Mouse (Mus musculus) embryo, embryonic 9.5 days (tissue): ENCODE results near the gene Rpl29.

Experiments used
- DNase-seq: peaks from one replicate; pipeline ENCODE4 v3.0.0-alpha.2; 2017; ENCODE audit errors: extremely low spot score

Rpl29 gene

GRCm38 (mm10) chr9:106454888-106455681 lies 25.8 kb downstream of the Rpl29 start:
- DNase-seq, result peak; percentile 78

DNA sequence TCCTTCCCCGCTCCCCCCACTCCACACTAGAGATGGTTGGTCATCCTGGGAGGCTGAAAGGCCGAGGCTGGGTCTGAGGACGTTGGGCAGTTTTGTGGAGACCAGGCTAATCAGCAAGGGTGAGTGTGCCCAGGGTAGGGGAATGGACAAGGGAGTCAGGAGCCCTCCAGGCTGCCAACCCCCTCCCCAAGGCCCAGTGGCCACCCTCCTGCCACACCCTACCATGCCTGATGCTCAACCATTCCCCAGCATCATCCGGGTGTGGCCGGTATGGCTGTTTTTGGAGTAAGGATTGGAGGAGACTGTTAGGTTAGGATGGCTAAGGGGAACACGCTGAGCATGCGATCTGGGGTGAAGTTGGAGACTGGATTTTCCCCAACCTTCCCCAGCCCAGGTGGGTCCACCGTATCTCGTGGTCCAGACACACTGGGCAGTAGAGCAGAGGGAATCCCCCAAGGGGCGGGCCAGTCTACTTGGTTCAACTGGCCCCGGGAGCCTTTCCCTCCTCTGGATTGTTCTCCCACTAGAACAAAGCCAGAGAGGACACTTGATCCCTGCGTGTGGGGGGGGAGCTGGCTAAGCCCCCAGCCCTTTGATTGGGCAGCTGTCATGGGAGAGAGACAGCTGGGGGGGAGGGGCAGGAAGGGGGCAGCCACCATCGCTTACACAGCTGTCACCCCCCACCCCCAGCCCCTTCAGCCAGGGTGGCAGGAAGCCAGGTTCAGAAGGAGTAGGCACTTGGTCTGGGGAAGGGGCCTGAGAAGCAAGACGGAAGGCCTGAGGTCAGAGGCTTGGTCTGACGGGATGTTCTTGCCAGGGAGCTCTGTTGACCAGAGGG lies 27.3 kb downstream of the Rpl29 start:
- DNase-seq, result peak; percentile 81

- DNase-seq, result no peak
Measured at GRCm38 (mm10) chr9:106457163-106457559, 27.9 kb downstream of the Rpl29 start.

DNA sequence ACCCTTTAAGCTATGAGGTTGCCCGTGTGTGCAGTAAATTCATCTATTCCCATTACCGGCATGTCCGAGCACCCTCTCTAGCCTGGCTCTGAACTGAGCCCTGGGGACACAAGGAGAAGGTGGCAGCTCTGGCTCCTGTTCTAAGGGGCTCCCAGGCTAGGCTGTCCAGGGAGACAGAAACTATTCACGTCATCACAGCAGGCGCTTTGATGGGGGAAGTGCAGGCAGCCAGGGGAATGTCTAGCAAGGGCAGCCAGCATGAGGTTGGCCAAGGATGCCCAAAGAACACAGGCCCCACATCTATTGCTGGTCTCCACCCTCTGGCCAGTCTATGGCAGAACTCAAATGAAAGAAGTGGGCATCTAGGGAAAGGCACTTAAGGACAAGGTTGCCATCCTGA lies 28.7 kb downstream of the Rpl29 start:
- no peak for DNase-seq

DNA sequence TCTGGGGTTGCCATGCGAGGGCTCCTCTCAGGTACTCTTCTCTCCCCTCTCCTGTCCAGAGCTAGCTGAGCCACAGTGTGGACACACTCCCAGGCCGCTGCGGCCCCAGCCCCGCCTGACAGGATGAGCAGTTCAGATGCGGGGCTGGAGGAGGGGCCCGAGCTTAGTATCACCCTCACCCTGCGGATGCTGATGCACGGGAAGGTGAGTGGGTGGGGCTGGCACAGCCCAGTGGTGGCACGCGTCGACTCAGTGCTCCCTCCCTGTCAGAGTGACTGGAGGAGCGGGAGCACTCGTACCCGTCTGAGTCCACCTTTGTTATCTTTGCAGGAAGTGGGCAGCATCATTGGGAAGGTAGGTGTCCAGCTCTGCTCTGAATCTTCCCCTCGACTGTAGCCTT lies 30.7 kb downstream of the Rpl29 start:
- DNase-seq, result no peak

DNA sequence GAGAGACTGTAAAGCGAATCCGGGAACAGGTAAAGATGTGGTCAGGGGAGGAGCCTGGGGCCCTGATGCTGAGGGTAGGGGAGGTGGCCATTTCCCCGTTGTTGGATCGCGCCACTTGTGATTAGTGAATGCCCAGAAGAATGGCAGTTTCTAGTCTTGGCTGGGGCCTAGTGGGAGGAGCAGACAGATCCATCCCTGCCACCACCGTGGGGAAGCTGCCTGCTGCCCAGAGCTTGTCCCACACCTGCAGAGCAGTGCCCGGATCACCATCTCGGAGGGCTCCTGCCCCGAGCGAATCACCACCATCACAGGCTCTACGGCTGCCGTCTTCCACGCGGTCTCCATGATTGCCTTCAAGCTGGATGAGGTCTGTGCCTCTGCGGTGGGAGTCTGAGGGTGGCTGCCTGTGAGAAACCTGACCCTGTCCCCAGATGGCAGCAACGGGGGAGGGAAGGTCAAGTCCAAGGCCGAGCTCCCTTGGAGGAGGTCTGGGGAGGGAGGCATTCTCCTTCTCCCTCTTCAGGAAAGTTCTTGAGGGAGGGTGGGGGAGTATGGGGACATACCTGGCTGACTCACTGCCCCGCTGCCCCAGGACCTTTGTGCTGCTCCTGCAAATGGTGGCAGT lies 31.3 kb downstream of the Rpl29 start:
- DNase-seq, result no peak

DNA sequence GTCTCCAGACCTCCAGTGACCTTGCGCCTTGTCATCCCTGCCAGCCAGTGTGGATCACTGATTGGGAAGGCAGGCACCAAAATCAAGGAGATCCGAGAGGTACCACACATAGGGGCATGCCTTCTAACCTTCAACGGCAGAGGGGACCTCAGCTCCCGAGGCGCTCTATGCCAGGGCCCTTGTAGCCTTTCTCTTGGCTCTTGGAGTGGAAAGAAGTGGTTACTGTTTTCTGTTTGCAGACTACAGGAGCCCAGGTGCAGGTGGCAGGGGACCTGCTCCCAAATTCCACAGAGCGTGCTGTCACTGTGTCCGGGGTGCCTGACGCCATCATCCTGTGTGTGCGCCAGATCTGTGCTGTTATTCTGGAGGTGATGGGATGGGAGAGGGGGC lies 31.8 kb downstream of the Rpl29 start:
- DNase-seq, result no peak

DNA sequence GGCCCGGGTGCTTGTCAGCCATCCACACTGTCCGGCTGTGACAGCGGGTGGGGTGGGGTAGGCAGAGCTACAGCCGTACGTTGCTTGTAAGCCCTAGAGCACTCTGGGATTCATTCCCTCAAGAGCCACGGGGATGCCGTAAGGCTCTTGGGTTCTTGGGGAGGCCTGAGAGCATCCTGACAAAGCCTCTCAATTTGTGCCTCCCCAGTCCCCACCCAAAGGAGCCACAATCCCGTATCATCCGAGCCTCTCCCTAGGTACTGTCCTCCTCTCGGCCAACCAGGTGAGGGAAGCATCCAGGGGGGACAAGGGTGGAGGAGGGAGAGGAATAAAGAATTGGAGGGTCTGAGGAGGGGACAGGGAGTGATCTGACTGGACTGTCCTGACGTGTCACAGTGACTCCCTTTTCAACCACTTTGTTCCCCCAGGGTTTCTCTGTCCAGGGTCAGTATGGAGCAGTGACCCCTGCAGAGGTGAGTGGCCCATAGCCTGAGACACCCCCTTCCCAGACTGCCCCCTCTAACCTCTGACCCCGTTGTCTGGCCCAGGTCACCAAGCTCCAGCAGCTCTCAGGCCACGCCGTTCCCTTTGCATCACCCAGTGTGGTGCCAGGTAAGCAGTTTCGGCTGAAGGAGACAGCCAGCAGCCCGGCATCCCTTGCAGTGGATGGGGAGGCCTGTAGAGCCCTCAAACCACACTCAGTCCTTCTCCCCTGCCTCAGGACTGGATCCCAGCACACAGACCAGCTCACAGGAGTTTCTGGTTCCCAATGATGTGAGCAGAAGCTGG lies 32.6 kb downstream of the Rpl29 start:
- DNase-seq, result no peak

- DNase-seq, result no peak
Measured at GRCm38 (mm10) chr9:106462430-106462800, 33.2 kb downstream of the Rpl29 start.

- DNase-seq, result no peak
Measured at GRCm38 (mm10) chr9:106463122-106464063, 34.1 kb downstream of the Rpl29 start.

DNA sequence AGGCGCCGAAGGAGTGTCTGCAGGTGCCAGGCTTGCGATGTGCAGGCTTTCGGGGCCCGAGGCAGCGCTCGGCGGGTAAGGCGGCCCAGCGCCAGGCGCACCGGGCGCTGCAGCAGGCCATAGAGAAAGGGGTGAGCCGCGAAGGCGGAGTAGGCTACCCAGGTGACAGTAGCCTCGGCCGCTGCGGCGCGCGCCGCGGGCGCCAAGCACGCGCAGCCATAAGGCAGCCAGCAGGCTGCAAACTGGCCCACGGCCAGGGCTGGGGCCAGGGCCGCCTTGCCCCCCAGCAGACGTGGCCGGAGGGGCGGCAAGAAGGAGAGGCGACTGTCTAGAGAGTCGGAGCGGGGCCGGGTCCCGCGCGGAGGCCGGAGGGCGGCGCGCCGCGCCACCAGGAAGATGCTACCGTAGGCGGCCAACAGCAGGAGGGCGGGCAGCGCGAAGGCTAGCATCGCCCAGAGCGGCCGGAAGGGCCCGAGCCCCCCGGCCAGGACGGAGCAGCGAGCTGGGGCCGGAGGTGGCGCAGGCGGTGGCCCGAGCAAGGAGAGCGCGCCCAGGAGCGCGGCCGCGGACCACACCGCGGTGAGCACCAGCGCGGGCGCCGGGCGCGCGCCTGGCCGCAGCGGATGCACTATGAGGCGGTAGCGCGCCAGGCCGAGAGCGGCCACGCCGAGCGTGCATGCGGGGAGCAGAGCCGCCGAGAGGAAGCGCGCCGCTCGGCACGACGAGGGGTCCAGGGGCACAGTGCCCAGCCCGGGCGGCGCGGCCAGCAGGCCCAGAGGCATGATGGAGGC lies 35.7 kb downstream of the Rpl29 start:
- peak; percentile 79 for DNase-seq

GRCm38 (mm10) chr9:106465571-106466200 lies 36.4 kb downstream of the Rpl29 start, which contains the start of gene Gpr62:
Gene Gpr62, minus strand, starts transcription at chr9:106465938.
- DNase-seq, result no peak

DNA sequence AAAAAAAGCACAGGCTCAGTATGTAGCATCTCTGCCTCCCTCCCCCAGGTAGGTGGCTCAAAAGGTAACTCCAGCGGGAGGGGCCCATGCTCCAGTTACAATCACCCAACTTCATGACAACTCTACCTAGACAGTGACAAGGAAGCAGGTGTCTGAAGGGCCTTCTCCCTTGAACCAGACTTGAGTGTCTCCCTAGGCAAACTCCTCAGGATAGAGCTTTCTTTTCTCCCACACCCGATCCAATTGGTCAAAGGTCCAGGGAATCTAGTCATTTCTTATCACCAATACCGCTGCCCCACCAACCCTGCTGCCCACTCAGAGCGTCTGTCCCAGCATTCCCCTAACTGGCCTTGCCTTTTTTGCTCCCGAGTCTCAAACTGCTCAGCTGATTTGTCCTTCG lies 37.5 kb downstream of the Rpl29 start:
- DNase-seq, result no peak

DNA sequence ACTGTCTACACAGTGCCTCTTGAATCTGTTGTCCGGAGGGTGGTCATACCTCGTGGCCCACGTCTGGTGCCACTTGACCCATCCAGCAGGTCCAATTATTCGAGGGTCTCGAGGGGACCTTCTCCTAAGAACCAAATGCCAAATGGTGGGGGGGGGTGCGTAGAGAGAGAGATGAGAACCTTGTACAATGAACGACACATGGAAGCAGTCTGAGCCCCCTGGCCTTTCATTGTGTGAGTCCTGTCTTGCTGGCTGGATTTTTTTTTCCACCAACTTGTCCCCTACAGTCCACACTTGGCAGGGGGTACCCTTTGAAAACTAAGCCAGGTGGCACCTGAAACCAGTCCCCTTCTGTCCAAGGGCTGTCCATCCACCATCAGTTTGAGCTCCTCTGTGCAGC lies 38.5 kb downstream of the Rpl29 start:
- DNase-seq, result no peak

GRCm38 (mm10) chr9:106469317-106469716 lies 40.1 kb downstream of the Rpl29 start:
- DNase-seq, result no peak

GRCm38 (mm10) chr9:106469776-106470175 lies 40.5 kb downstream of the Rpl29 start:
- DNase-seq, result no peak

DNA sequence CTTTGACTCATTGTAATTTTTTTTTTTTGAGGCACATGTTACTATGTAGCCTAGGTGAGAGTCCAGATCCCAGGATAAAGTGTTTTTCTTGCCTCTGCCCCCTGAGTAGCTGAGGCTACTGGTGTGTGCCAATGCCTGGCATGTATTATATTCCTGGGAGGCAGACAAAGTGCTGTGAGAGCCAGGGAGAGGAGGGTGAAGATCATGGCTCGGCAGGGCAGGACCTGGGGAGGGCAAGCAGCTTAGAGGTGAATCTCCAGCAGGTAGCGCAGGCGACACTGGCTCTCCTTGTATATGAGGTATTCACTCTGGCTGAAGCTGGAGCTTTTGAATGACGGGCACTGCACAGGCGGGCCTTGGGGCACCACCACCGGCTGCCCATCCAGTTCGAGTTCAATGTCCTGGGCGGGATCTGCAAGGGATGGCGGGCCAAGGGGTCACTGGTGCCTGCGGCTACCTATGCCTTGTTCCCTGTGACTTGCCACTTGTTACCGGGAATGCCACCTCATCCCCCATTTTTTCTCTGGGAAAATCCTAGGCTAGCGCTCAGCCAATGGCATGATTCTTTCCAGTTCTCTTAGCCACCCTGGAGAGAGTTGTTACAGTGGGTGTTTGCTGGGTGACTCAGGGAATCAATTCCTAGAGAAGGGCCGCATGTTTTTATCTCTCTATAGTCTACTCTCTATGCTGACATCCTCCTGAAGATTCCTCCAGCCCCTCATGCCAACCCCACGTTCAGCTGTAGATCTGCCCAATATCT lies 41.9 kb downstream of the Rpl29 start:
- no peak for DNase-seq

DNA sequence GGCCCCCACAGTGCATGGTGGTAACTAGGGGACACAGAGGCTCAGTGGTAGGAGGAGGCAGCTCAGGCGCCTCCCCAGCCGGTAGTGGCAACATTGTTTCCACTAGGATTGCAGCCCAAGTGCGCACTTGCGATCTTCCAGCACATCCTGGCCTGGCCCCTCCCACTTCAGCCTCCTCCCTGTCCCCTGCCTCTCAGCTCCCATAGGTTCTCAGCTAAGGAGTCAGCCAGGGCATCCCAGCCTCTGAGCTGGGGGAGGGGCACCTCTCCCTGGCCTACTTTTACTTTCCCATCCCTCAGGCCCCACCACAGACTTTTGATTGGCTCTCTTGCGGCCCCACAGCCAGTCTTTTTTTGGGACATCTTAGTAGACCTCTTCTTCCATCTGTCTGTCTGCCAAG lies 42.6 kb downstream of the Rpl29 start:
- peak; percentile 58 for DNase-seq

DNA sequence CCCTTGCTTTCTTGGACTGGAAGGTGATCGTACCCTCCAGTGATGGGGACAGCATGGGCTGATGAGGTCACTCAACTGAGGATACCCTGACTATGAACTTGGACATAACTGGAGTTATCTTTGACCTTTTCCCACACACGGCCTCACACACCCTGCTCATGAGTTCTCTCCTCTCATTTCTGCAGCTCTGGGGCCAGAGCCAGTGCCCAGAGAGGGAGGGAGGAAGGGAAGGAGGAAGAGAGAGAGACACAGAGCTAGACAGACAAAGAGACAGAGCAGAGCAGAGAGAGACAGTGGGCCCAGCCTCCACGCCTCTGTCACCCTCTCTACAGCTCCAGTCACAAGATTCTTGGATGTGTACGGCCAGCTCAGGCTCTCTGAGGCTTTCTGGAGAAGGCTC lies 43.1 kb downstream of the Rpl29 start:
- no peak for DNase-seq
